Mouse (Mus musculus) ES-E14 (cell line): Measurements from ENCODE around the gene Gabra5.

Experiments
- MAFK ChIP-seq: IDR thresholded peaks from 2 replicates; pipeline ENCODE4 v1.6.1; 2014; ENCODE audit warnings: mild to moderate bottlenecking, low read depth, low read length, inconsistent platforms; ENCODE audit not compliant: insufficient read depth
- ZC3H11A ChIP-seq: IDR thresholded peaks from 2 replicates; pipeline ENCODE4 v1.6.1; 2012; ENCODE audit warnings: low read depth, mild to moderate bottlenecking, inconsistent platforms, low read length, borderline replicate concordance
- ZNF384 ChIP-seq: IDR thresholded peaks from 2 replicates; pipeline ENCODE4 v1.6.1; 2012; ENCODE audit warnings: low read depth, low read length, inconsistent platforms

- TF ChIP-seq ZC3H11A: no peak
- TF ChIP-seq ZNF384: no peak
- TF ChIP-seq MAFK: no peak
Observed at GRCm38 (mm10) chr7:57486907-57487306, 23.0 kb downstream of the Gabra5 start.
